ENCODE assay signal across 22 mouse cellular contexts in the genomic region with DNA sequence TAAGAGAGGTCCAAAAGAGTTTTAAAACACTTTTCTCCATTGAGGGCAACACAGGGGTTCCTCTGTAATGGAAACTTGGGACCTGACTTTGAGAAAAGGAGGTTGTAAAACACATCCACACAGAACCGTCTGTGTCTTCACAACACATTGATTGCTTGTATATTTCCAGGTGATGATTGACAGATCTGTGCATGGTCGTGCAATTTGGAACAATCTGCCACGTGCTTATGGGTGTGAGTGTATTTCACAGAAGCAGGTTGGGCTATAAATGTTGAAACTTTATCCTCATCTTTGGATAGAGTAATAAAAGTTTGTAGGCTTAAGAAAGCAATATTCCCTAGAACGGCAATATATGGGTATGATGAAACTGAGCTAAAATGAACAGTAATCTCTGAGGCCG.
DNase-seq lines count a peak whose midpoint lies in the region; ATAC-seq and TF ChIP-seq lines count a peak whose summit lies in the region.
"Had no signal": no experiment of that assay in that cellular context is flagged by ENCODE, and none has a peak within 500 bp of the region (broad histone marks: within the 10 kb centered on the region; RNA-seq: fewer than 3 reads in every experiment).

No protein-coding gene starts in this region.

- H3K9ac ChIP-seq in midbrain, embryonic 11.5 days (ENCODE audit: low read length), result no peak overlapping the region
- H3K9ac ChIP-seq in midbrain, embryonic 15.5 days, result no peak overlapping the region
- H3K9ac ChIP-seq in limb, embryonic 12.5 days (replicated peaks), result no peak overlapping the region
- no peak overlapping the region for H3K9ac ChIP-seq in limb, embryonic 14.5 days (ENCODE audit: low read depth, low read length, severe bottlenecking)
- H3K9ac ChIP-seq: embryonic facial prominence, embryonic 13.5 days; embryonic facial prominence, embryonic 15.5 days; forebrain, embryonic 12.5 days had no signal

- 88% methylated on average over 5 of the region's 5 CpGs for WGBS in midbrain, embryonic 11.5 days
- WGBS in midbrain, embryonic 15.5 days, result 89% methylated on average over 5 of the region's 5 CpGs
- 45% methylated on average over 5 of the region's 5 CpGs for WGBS in limb, embryonic 12.5 days
- WGBS in limb, embryonic 14.5 days, result 25% methylated on average over 5 of the region's 5 CpGs

- H3K4me3 ChIP-seq in midbrain, embryonic 11.5 days (ENCODE audit: low read depth, low read length), result no peak overlapping the region
- H3K4me3 ChIP-seq in midbrain, embryonic 15.5 days, result no peak overlapping the region
- no peak overlapping the region for H3K4me3 ChIP-seq in limb, embryonic 12.5 days (replicated peaks)
- H3K4me3 ChIP-seq in limb, embryonic 14.5 days (replicated peaks; ENCODE audit: low read length), result no peak overlapping the region
- H3K4me3 ChIP-seq: embryonic facial prominence, embryonic 13.5 days; embryonic facial prominence, embryonic 15.5 days; erythroblast, embryonic 14.5 days; forebrain, embryonic 10.5 days; forebrain, embryonic 12.5 days had no signal

- TF ChIP-seq POLR2A in limb, embryonic 14.5 days (IDR thresholded peaks at IDR 0.05; ENCODE audit: borderline replicate concordance, extremely low read depth, insufficient read depth, insufficient read length), result no peak

- peak; percentile 76 for DNase-seq in midbrain, embryonic 11.5 days (ENCODE audit: low spot score, missing footprints)
- DNase-seq in limb, embryonic 14.5 days (ENCODE audit: low spot score), result peak; percentile 3
- DNase-seq in frontal cortex, postnatal 36 days (ENCODE audit: low spot score in 2 of 2), result no peak
- DNase-seq: adrenal gland, adult 2 months; adrenal gland, postnatal 10 days; adrenal gland, postnatal 25 days; cerebellum, adult 11 months; cerebellum, adult 18-20 months; cerebellum, adult 8-10 months; cerebellum, adult 9-11 months; cerebellum, postnatal 14 days; cerebellum, postnatal 36 days; embryo, embryonic 11 days had no signal

- no peaks in the 10 kb centered on the region for H3K36me3 ChIP-seq in midbrain, embryonic 11.5 days (ENCODE audit: control insufficient read depth, insufficient read depth, low read length)
- H3K36me3 ChIP-seq in midbrain, embryonic 15.5 days (replicated peaks), result no peaks in the 10 kb centered on the region
- H3K36me3 ChIP-seq in limb, embryonic 12.5 days, result no peaks in the 10 kb centered on the region
- no peaks in the 10 kb centered on the region for H3K36me3 ChIP-seq in limb, embryonic 14.5 days (ENCODE audit: control insufficient read depth, insufficient read depth, low read length)
- H3K36me3 ChIP-seq: embryonic facial prominence, embryonic 13.5 days; embryonic facial prominence, embryonic 15.5 days; forebrain, embryonic 10.5 days; forebrain, embryonic 12.5 days had no signal

- no peaks in the 10 kb centered on the region for H3K4me1 ChIP-seq in midbrain, embryonic 11.5 days (ENCODE audit: control insufficient read depth, insufficient read depth, low read length)
- H3K4me1 ChIP-seq in midbrain, embryonic 15.5 days, result no peaks in the 10 kb centered on the region
- peaks cover 8% of the 10 kb centered on the region; the same call in 1 of the 2 replicates for H3K4me1 ChIP-seq in limb, embryonic 12.5 days (replicated peaks)
- H3K4me1 ChIP-seq in limb, embryonic 14.5 days (ENCODE audit: control insufficient read depth, insufficient read depth, low read length), result no peaks in the 10 kb centered on the region
- H3K4me1 ChIP-seq: embryonic facial prominence, embryonic 13.5 days; embryonic facial prominence, embryonic 15.5 days; forebrain, embryonic 10.5 days had no signal

- H3K27me3 ChIP-seq in midbrain, embryonic 11.5 days (ENCODE audit: control insufficient read depth, insufficient read depth, low read length), result no peaks in the 10 kb centered on the region
- H3K27me3 ChIP-seq in midbrain, embryonic 15.5 days (replicated peaks), result no peaks in the 10 kb centered on the region
- peaks cover 3% of the 10 kb centered on the region; the same call in 1 of the 2 replicates for H3K27me3 ChIP-seq in limb, embryonic 12.5 days
- H3K27me3 ChIP-seq in limb, embryonic 14.5 days (ENCODE audit: control insufficient read depth, insufficient read depth, low read length), result no peaks in the 10 kb centered on the region; the same call in 1 of the 2 replicates
- H3K27me3 ChIP-seq: embryonic facial prominence, embryonic 13.5 days; embryonic facial prominence, embryonic 15.5 days; forebrain, embryonic 12.5 days had no signal

- H3K27ac ChIP-seq in midbrain, embryonic 11.5 days (ENCODE audit: low read depth, low read length), result no peak overlapping the region
- no peak overlapping the region for H3K27ac ChIP-seq in midbrain, embryonic 15.5 days
- H3K27ac ChIP-seq in limb, embryonic 12.5 days, result no peak overlapping the region
- no peak overlapping the region for H3K27ac ChIP-seq in limb, embryonic 14.5 days (replicated peaks; ENCODE audit: low read depth, low read length)
- H3K27ac ChIP-seq: embryonic facial prominence, embryonic 13.5 days; embryonic facial prominence, embryonic 15.5 days; forebrain, embryonic 10.5 days; forebrain, embryonic 12.5 days had no signal

- ATAC-seq in midbrain, embryonic 11.5 days (ENCODE audit: low FRiP score), result no peak
- no peak for ATAC-seq in midbrain, embryonic 15.5 days (replicated peaks)
- peak; percentile 66; the same call in 1 of the 2 replicates for ATAC-seq in limb, embryonic 12.5 days (ENCODE audit: insufficient number of reproducible peaks, insufficient read depth, low FRiP score, low TSS enrichment, low read depth)
- peak; percentile 76 for ATAC-seq in limb, embryonic 14.5 days (ENCODE audit: low FRiP score, low read depth)
- ATAC-seq in megakaryocyte progenitor cell, adult 5-6 weeks (replicated peaks; ENCODE audit: poor library complexity), result no peak
- ATAC-seq: forebrain, embryonic 14.5 days had no signal

- H3K9me3 ChIP-seq in midbrain, embryonic 11.5 days (ENCODE audit: control insufficient read depth, low read length), result no peaks in the 10 kb centered on the region
- H3K9me3 ChIP-seq in midbrain, embryonic 15.5 days, result no peaks in the 10 kb centered on the region
- no peaks in the 10 kb centered on the region for H3K9me3 ChIP-seq in limb, embryonic 12.5 days
- H3K9me3 ChIP-seq in limb, embryonic 14.5 days (ENCODE audit: control insufficient read depth, low read length), result no peaks in the 10 kb centered on the region
- H3K9me3 ChIP-seq: embryonic facial prominence, embryonic 13.5 days; embryonic facial prominence, embryonic 15.5 days; forebrain, embryonic 10.5 days; forebrain, embryonic 12.5 days had no signal

- no peak overlapping the region for H3K4me2 ChIP-seq in midbrain, embryonic 11.5 days
- no peak overlapping the region for H3K4me2 ChIP-seq in midbrain, embryonic 15.5 days
- no peak overlapping the region for H3K4me2 ChIP-seq in limb, embryonic 12.5 days
- no peak overlapping the region for H3K4me2 ChIP-seq in limb, embryonic 14.5 days (replicated peaks; ENCODE audit: low read depth, low read length, severe bottlenecking)
- H3K4me2 ChIP-seq: embryonic facial prominence, embryonic 13.5 days; embryonic facial prominence, embryonic 15.5 days; forebrain, embryonic 12.5 days had no signal

Comparison
In these comparisons a context has a peak if more than half of its experiments do, and no peak if none do; other contexts are left out.
1. ATAC-seq: peak in limb, embryonic 12.5 days (single experiment) and limb, embryonic 14.5 days (single experiment); none in midbrain, embryonic 11.5 days (single experiment), midbrain, embryonic 15.5 days (single experiment) and megakaryocyte progenitor cell, adult 5-6 weeks (single experiment).
2. DNase-seq: peak in midbrain, embryonic 11.5 days (single experiment) and limb, embryonic 14.5 days (single experiment); none in frontal cortex, postnatal 36 days (0 of 2).